Mouse (Mus musculus): ENCODE measurements around the gene Gm6871.
A peak's percentile ranks its signal among the peaks of the same experiment; 100 is the strongest.
"Not testable (repeated sequence)": the region's sequence is repeated elsewhere in the genome, so short reads cannot be mapped to it uniquely, and the experiment has no call there.

Gm6871 gene

GRCm38 (mm10) chr7:41573562-41573961 lies at the start of gene Gm6871:
Gene Gm6871 (minus strand): TSS chr7:41573662.
- DNase-seq (ENCODE audit: low spot score) = not testable (repeated sequence)

GRCm38 (mm10) chr7:41616241-41616640 lies 42.8 kb upstream of the Gm6871 start:
- DNase-seq (ENCODE audit: low spot score) = not testable (repeated sequence)

GRCm38 (mm10) chr7:41611654-41612053 lies 38.2 kb upstream of the Gm6871 start:
- DNase-seq (ENCODE audit: low spot score) = no peak

GRCm38 (mm10) chr7:41599932-41600548 lies 26.6 kb upstream of the Gm6871 start:
- DNase-seq (ENCODE audit: low spot score) = no peak

- DNase-seq (ENCODE audit: low spot score) = peak; percentile 60
Measured at GRCm38 (mm10) chr7:41599034-41599813, 25.8 kb upstream of the Gm6871 start, which contains the start of gene 2610021A01Rik. Gene 2610021A01Rik (plus strand): TSS chr7:41599230.

GRCm38 (mm10) chr7:41598615-41599014 lies 25.2 kb upstream of the Gm6871 start:
- DNase-seq (ENCODE audit: low spot score) = no peak

GRCm38 (mm10) chr7:41587831-41588230 lies 14.4 kb upstream of the Gm6871 start:
- DNase-seq (ENCODE audit: low spot score) = not testable (repeated sequence)

- DNase-seq (ENCODE audit: low spot score) = no peak
Measured at GRCm38 (mm10) chr7:41582028-41582427, 8.6 kb upstream of the Gm6871 start.

- DNase-seq (ENCODE audit: low spot score) = no peak
Measured at GRCm38 (mm10) chr7:41577956-41578355, 4.5 kb upstream of the Gm6871 start.

GRCm38 (mm10) chr7:41560681-41561080 lies 12.8 kb downstream of the Gm6871 start:
- DNase-seq (ENCODE audit: low spot score) = no peak

- DNase-seq (ENCODE audit: low spot score) = no peak
Measured at GRCm38 (mm10) chr7:41512672-41513071, 60.8 kb downstream of the Gm6871 start.

- DNase-seq (ENCODE audit: low spot score) = no peak
Measured at GRCm38 (mm10) chr7:41512207-41512606, 61.3 kb downstream of the Gm6871 start.

- no peak for DNase-seq (ENCODE audit: low spot score)
Measured at GRCm38 (mm10) chr7:41502402-41502801, 71.1 kb downstream of the Gm6871 start.

GRCm38 (mm10) chr7:41500151-41500934 lies 73.1 kb downstream of the Gm6871 start:
- peak; percentile 14 for DNase-seq (ENCODE audit: low spot score)

- DNase-seq (ENCODE audit: low spot score) = peak; percentile 96
Measured at GRCm38 (mm10) chr7:41499389-41500049, 73.9 kb downstream of the Gm6871 start, which contains the start of the genes Gm20449 and AW146154. Gene Gm20449 (minus strand): TSS chr7:41499417. Gene AW146154 (minus strand): TSS chr7:41499890.

GRCm38 (mm10) chr7:41499018-41499388 lies 74.5 kb downstream of the Gm6871 start:
- not testable (repeated sequence) for DNase-seq (ENCODE audit: low spot score)

GRCm38 (mm10) chr7:41498464-41498863 lies 75.0 kb downstream of the Gm6871 start:
- not testable (repeated sequence) for DNase-seq (ENCODE audit: low spot score)

GRCm38 (mm10) chr7:41497871-41498270 lies 75.6 kb downstream of the Gm6871 start:
- no peak for DNase-seq (ENCODE audit: low spot score)

All from ovary, postnatal 10 days (tissue).